Mouse (Mus musculus) hindbrain, embryonic 11.5 days (tissue): ENCODE results near the gene Nars2. TPM values are rescaled to one million over a fixed set of nuclear protein-coding genes. Genes with fewer than 3 reads are reported as not detected.

ENCODE experiments used
- ATAC-seq: fragments of 200-750 bp; cut with Nextera tagmentation; 2 replicates; pipeline ENCODE4 v1.8.0; 2017; ENCODE audit warnings: mild to moderate bottlenecking, moderate TSS enrichment, moderate library complexity; ENCODE audit not compliant: low FRiP score
- DNase-seq: peaks from one replicate; pipeline ENCODE4 v3.0.0-alpha.2; 2015; ENCODE audit warnings: low spot score
- H3K27ac ChIP-seq: fragments of 300-500 bp; sonication (generic); 2 replicates; pipeline ENCODE4 v1.5.1; 2014; ENCODE audit warnings: mild to moderate bottlenecking, low read depth, low read length
- H3K27me3 ChIP-seq: fragments of 300-500 bp; sonication (generic); 2 replicates; pipeline ENCODE4 v1.6.1; 2014; ENCODE audit warnings: mild to moderate bottlenecking, low read length, moderate library complexity, mixed read lengths; ENCODE audit not compliant: control insufficient read depth, insufficient read depth
- H3K36me3 ChIP-seq: fragments of 300-500 bp; sonication (generic); 2 replicates; pipeline ENCODE4 v1.6.1; 2014; ENCODE audit warnings: mild to moderate bottlenecking, low read length, moderate library complexity, mixed read lengths; ENCODE audit not compliant: control insufficient read depth, insufficient read depth
- H3K4me1 ChIP-seq: fragments of 300-500 bp; sonication (generic); replicated peaks from 2 replicates; pipeline ENCODE4 v1.6.1; 2014; ENCODE audit warnings: low read length, mixed read lengths; ENCODE audit not compliant: control insufficient read depth, insufficient read depth
- H3K4me2 ChIP-seq: fragments of 300-500 bp; sonication (generic); replicated peaks from 2 replicates; pipeline ENCODE4 v1.6.1; 2014; ENCODE audit warnings: mild to moderate bottlenecking, low read depth, low read length
- H3K4me3 ChIP-seq: fragments of 300-500 bp; sonication (generic); 2 replicates; pipeline ENCODE4 v1.5.1; 2014; ENCODE audit warnings: low read depth, low read length
- H3K9ac ChIP-seq: fragments of 300-500 bp; sonication (generic); 2 replicates; pipeline ENCODE4 v1.6.1; 2014; ENCODE audit warnings: low read depth, low read length
- H3K9me3 ChIP-seq: fragments of 300-500 bp; sonication (generic); 2 replicates; pipeline ENCODE4 v1.6.1; 2016; ENCODE audit warnings: low read length; ENCODE audit not compliant: control insufficient read depth
- WGBS: fragments of 180-500 bp; shearing (Covaris S2); extraction: QIAGEN DNeasy Blood & Tissue Kit; methylation state at CpG from one replicate; pipeline ENCODE4 v1.1.7; 2014; 5-methylcytosine and 5-hydroxymethylcytosine counted together
- polyA plus RNA-seq: library from polyadenylated mRNA; unstranded; fragments of >200 nt; fragmentation: Nextera tagmentation; extraction: Ambion mirVana; gene quantifications from 2 replicates; pipeline ENCODE4 v1.2.1, GENCODE M21; 2014

The Nars2 gene
- polyA plus RNA-seq, 1 experiment from 2014 or later = 22.1 TPM

- Histone ChIP-seq H3K4me1 (no peaks in the 10 kb centered on the region; the same call in 1 of the 2 replicates), H3K9ac (peak overlapping the region; percentile 89), H3K27ac (no peak overlapping the region), H3K9me3 (no peaks in the 10 kb centered on the region), H3K4me3 (peak overlapping the region; percentile 87), H3K4me2 (peak overlapping the region; percentile 82), H3K27me3 (no peaks in the 10 kb centered on the region), H3K36me3 (no peaks in the 10 kb centered on the region)
- WGBS = 43% methylated on average over 5 of the region's 5 CpGs
- ATAC-seq (no peak), DNase-seq (no peak)
Observed at GRCm38 (mm10) chr7:96952094-96952493, 789 bp downstream of the Nars2 start.

GRCm38 (mm10) chr7:96959168-96959567, 7.9 kb downstream of the Nars2 start:
- no peak overlapping the region for H3K9ac ChIP-seq
- no peak overlapping the region for H3K4me3 ChIP-seq
- 95% methylated on average over 5 of the region's 5 CpGs for WGBS
- H3K36me3 ChIP-seq = no peaks in the 10 kb centered on the region
- H3K27ac ChIP-seq = no peak overlapping the region
- H3K4me2 ChIP-seq = no peak overlapping the region
- no peaks in the 10 kb centered on the region for H3K9me3 ChIP-seq
- H3K27me3 ChIP-seq = no peaks in the 10 kb centered on the region
- no peaks in the 10 kb centered on the region for H3K4me1 ChIP-seq
- ATAC-seq (no peak), DNase-seq (no peak)

- H3K4me1 ChIP-seq = no peaks in the 10 kb centered on the region
- ATAC-seq (no peak), DNase-seq (no peak)
- no peaks in the 10 kb centered on the region for H3K9me3 ChIP-seq
- no peak overlapping the region for H3K4me2 ChIP-seq
- H3K9ac ChIP-seq = no peak overlapping the region
- whole genome bisulfite sequencing = 67% methylated on average over 3 of the region's 3 CpGs
- no peak overlapping the region for H3K4me3 ChIP-seq
- no peaks in the 10 kb centered on the region for H3K27me3 ChIP-seq
- H3K36me3 ChIP-seq = no peaks in the 10 kb centered on the region
- no peak overlapping the region for H3K27ac ChIP-seq
Observed at GRCm38 (mm10) chr7:96967188-96967587, 15.9 kb downstream of the Nars2 start.

- Histone ChIP-seq H3K9ac (no peak overlapping the region), H3K27ac (no peak overlapping the region), H3K4me3 (no peak overlapping the region), H3K4me2 (no peak overlapping the region), H3K9me3 (no peaks in the 10 kb centered on the region), H3K4me1 (no peaks in the 10 kb centered on the region), H3K27me3 (no peaks in the 10 kb centered on the region), H3K36me3 (no peaks in the 10 kb centered on the region)
- DNase-seq = peak; percentile 66
- WGBS = 32% methylated on average over 1 of the region's 1 CpGs
- ATAC-seq = peak; percentile 53; the same call in 1 of the 2 replicates
Observed at GRCm38 (mm10) chr7:96970359-96970758, 19.1 kb downstream of the Nars2 start.

GRCm38 (mm10) chr7:96971027-96971996, 20.0 kb downstream of the Nars2 start:
- H3K9me3 ChIP-seq = no peaks in the 10 kb centered on the region
- H3K27ac ChIP-seq = no peak overlapping the region
- no peak for DNase-seq
- no peaks in the 10 kb centered on the region for H3K36me3 ChIP-seq
- H3K9ac ChIP-seq = no peak overlapping the region
- H3K4me3 ChIP-seq = no peak overlapping the region
- no peaks in the 10 kb centered on the region for H3K27me3 ChIP-seq
- H3K4me2 ChIP-seq = no peak overlapping the region
- no peaks in the 10 kb centered on the region for H3K4me1 ChIP-seq
- no peak for ATAC-seq
- WGBS = 68% methylated on average over 21 of the region's 21 CpGs

- Histone ChIP-seq H3K27ac (no peak overlapping the region), H3K4me2 (no peak overlapping the region), H3K4me1 (no peaks in the 10 kb centered on the region), H3K4me3 (no peak overlapping the region), H3K27me3 (no peaks in the 10 kb centered on the region), H3K36me3 (no peaks in the 10 kb centered on the region), H3K9ac (no peak overlapping the region), H3K9me3 (no peaks in the 10 kb centered on the region)
- no peak for DNase-seq
- 85% methylated on average over 8 of the region's 8 CpGs for WGBS
- no peak for ATAC-seq
Observed at GRCm38 (mm10) chr7:96972138-96972904, 21.0 kb downstream of the Nars2 start.

- H3K27me3 ChIP-seq = no peaks in the 10 kb centered on the region
- ATAC-seq = no peak
- H3K9ac ChIP-seq = no peak overlapping the region
- no peak overlapping the region for H3K4me2 ChIP-seq
- no peaks in the 10 kb centered on the region for H3K36me3 ChIP-seq
- H3K27ac ChIP-seq = no peak overlapping the region
- DNase-seq = no peak
- no peaks in the 10 kb centered on the region for H3K4me1 ChIP-seq
- H3K9me3 ChIP-seq = no peaks in the 10 kb centered on the region
- no peak overlapping the region for H3K4me3 ChIP-seq
- 88% methylated on average over 5 of the region's 5 CpGs for WGBS
Observed at GRCm38 (mm10) chr7:96975914-96976313, 24.6 kb downstream of the Nars2 start.

GRCm38 (mm10) chr7:96977209-96977608, 25.9 kb downstream of the Nars2 start:
- Histone ChIP-seq H3K4me3 (no peak overlapping the region), H3K9ac (no peak overlapping the region), H3K27me3 (no peaks in the 10 kb centered on the region), H3K4me2 (no peak overlapping the region), H3K9me3 (no peaks in the 10 kb centered on the region), H3K36me3 (no peaks in the 10 kb centered on the region), H3K4me1 (no peaks in the 10 kb centered on the region), H3K27ac (no peak overlapping the region)
- DNase-seq (no peak), ATAC-seq (no peak)
- 86% methylated on average over 1 of the region's 1 CpGs for WGBS
